Mouse (Mus musculus) c-Kit-negative CD71-positive TER-119-positive erythroid progenitor cells, embryonic 14.5 days (primary cell): Measurements from ENCODE around the gene Zfp644.
A peak's percentile ranks its signal among the peaks of the same experiment; 100 is the strongest.
"Not testable (repeated sequence)": the region's sequence is repeated elsewhere in the genome, so short reads cannot be mapped to it uniquely, and the experiment has no call there.

Source experiments
- DNase-seq: peaks from one replicate; pipeline ENCODE4 v3.0.0-alpha.2; 2013; ENCODE audit warnings: low read depth, low spot score

Gene Zfp644

GRCm38 (mm10) chr5:106696396-106697337, at the start of gene Zfp644:
Gene Zfp644 (minus strand): TSS chr5:106697287.
- peak; percentile 68 for DNase-seq

GRCm38 (mm10) chr5:106739716-106740115, 42.6 kb upstream of the Zfp644 start:
- no peak for DNase-seq

GRCm38 (mm10) chr5:106723487-106723886, 26.4 kb upstream of the Zfp644 start:
- no peak for DNase-seq

- no peak for DNase-seq
Measured at GRCm38 (mm10) chr5:106722771-106723170, 25.7 kb upstream of the Zfp644 start.

GRCm38 (mm10) chr5:106711870-106712277, 14.8 kb upstream of the Zfp644 start:
- DNase-seq: no peak

- DNase-seq: no peak
Measured at GRCm38 (mm10) chr5:106711220-106711726, 14.2 kb upstream of the Zfp644 start.

- peak; percentile 56 for DNase-seq
Measured at GRCm38 (mm10) chr5:106710611-106711010, 13.5 kb upstream of the Zfp644 start.

- peak; percentile 41 for DNase-seq
Measured at GRCm38 (mm10) chr5:106710085-106710409, 13.0 kb upstream of the Zfp644 start.

- peak; percentile 82 for DNase-seq
Measured at GRCm38 (mm10) chr5:106709388-106710084, 12.4 kb upstream of the Zfp644 start.

- no peak for DNase-seq
Measured at GRCm38 (mm10) chr5:106706363-106706762, 9.3 kb upstream of the Zfp644 start.

GRCm38 (mm10) chr5:106705162-106705561, 8.1 kb upstream of the Zfp644 start:
- peak; percentile 36 for DNase-seq

GRCm38 (mm10) chr5:106695681-106696395, 1.2 kb downstream of the Zfp644 start:
- no peak for DNase-seq

- no peak for DNase-seq
Measured at GRCm38 (mm10) chr5:106695141-106695540, 1.9 kb downstream of the Zfp644 start.

GRCm38 (mm10) chr5:106694683-106695082, 2.4 kb downstream of the Zfp644 start:
- no peak for DNase-seq

GRCm38 (mm10) chr5:106693034-106693433, 4.1 kb downstream of the Zfp644 start:
- no peak for DNase-seq

GRCm38 (mm10) chr5:106680636-106681458, 16.2 kb downstream of the Zfp644 start:
- DNase-seq: no peak

GRCm38 (mm10) chr5:106679659-106680058, 17.4 kb downstream of the Zfp644 start:
- DNase-seq: no peak

- DNase-seq: not testable (repeated sequence)
Measured at GRCm38 (mm10) chr5:106678823-106679222, 18.3 kb downstream of the Zfp644 start.

- no peak for DNase-seq
Measured at GRCm38 (mm10) chr5:106676784-106677183, 20.3 kb downstream of the Zfp644 start.

- DNase-seq: no peak
Measured at GRCm38 (mm10) chr5:106672597-106672996, 24.5 kb downstream of the Zfp644 start.

GRCm38 (mm10) chr5:106671893-106672292, 25.2 kb downstream of the Zfp644 start:
- no peak for DNase-seq
